Mouse (Mus musculus) right cerebral cortex, postnatal 4 days (tissue): ENCODE data around the gene Kcnn4.

ENCODE experiments used
- DNase-seq: peaks from one replicate; pipeline ENCODE4 v3.0.0-alpha.2; 2022

Gene Kcnn4

GRCm38 (mm10) chr7:24428725-24429124 is 58.7 kb downstream of the Kcnn4 start:
- DNase-seq, result no peak

- peak; percentile 76 for DNase-seq
Measured at GRCm38 (mm10) chr7:24429413-24430112, 59.5 kb downstream of the Kcnn4 start.

GRCm38 (mm10) chr7:24430551-24431345 is 60.7 kb downstream of the Kcnn4 start:
- DNase-seq, result no peak

GRCm38 (mm10) chr7:24431713-24432112 is 61.6 kb downstream of the Kcnn4 start:
- no peak for DNase-seq

- DNase-seq, result no peak
Measured at GRCm38 (mm10) chr7:24435305-24435704, 65.2 kb downstream of the Kcnn4 start.
